Mouse (Mus musculus) liver, adult 2 months (tissue): ENCODE results near the gene Akap8l. TPM values are rescaled to one million over a fixed set of nuclear protein-coding genes. Genes with fewer than 3 reads are reported as not detected.
A peak's percentile ranks its signal among the peaks of the same experiment; 100 is the strongest.

Experiments used
- DNase-seq: peaks from one replicate; pipeline ENCODE4 v3.0.0-alpha.2; 2011; ENCODE audit warnings: low read depth, low spot score; ENCODE audit errors: extremely low read depth
- H3K27ac ChIP-seq: fragments of 200-500 bp; replicated peaks from 2 replicates; pipeline ENCODE4 v1.5.1; 2012; ENCODE audit warnings: low read depth, mild to moderate bottlenecking, control low read depth, inconsistent platforms, low read length; ENCODE audit not compliant: insufficient read depth
- H3K27me3 ChIP-seq: fragments of 200-500 bp; 2 replicates; pipeline ENCODE4 v1.6.1; 2012; ENCODE audit warnings: mild to moderate bottlenecking, moderate library complexity, low read length, inconsistent platforms; ENCODE audit not compliant: control insufficient read depth, insufficient read depth
- H3K36me3 ChIP-seq: fragments of 200-500 bp; 2 replicates; pipeline ENCODE4 v1.6.1; 2012; ENCODE audit warnings: low read length, inconsistent platforms; ENCODE audit not compliant: control insufficient read depth, insufficient read depth
- H3K4me1 ChIP-seq: fragments of 200-500 bp; 2 replicates; pipeline ENCODE4 v1.6.1; 2011; ENCODE audit warnings: low read length; ENCODE audit not compliant: control insufficient read depth, insufficient read depth
- H3K4me3 ChIP-seq: fragments of 200-500 bp; 2 replicates; pipeline ENCODE4 v1.5.1; 2011; ENCODE audit warnings: low read depth, mild to moderate bottlenecking, control low read depth, low read length, moderate library complexity; ENCODE audit not compliant: insufficient read depth
- H3K79me2 ChIP-seq: fragments of 200-500 bp; 2 replicates; pipeline ENCODE4 v1.6.1; 2012; ENCODE audit warnings: inconsistent platforms, mild to moderate bottlenecking, low read length, moderate library complexity; ENCODE audit not compliant: control insufficient read depth, insufficient read depth
- H3K9ac ChIP-seq: fragments of 200-500 bp; 2 replicates; pipeline ENCODE4 v1.6.1; 2012; ENCODE audit warnings: low read depth, mild to moderate bottlenecking, control low read depth, inconsistent platforms, low read length
- CTCF ChIP-seq: fragments of 200-500 bp; IDR thresholded peaks from 2 replicates; pipeline ENCODE4 v1.5.1; 2011; ENCODE audit warnings: low read depth, low read length, control low read depth
- POLR2A ChIP-seq: fragments of 200-500 bp; IDR thresholded peaks from 2 replicates; pipeline ENCODE4 v1.6.1; 2011; ENCODE audit warnings: low read length, control low read depth; ENCODE audit not compliant: insufficient read depth; ENCODE audit errors: extremely low read depth
- WGBS: fragments of 180-500 bp; shearing (Covaris S2); methylation state at CpG from one replicate; pipeline ENCODE4 v1.1.7; 2018; 5-methylcytosine and 5-hydroxymethylcytosine counted together
- polyA plus RNA-seq: library from polyadenylated mRNA; depleted of rRNA; stranded (reverse); fragments of >200 nt; gene quantifications from 2 replicates; pipeline ENCODE4 v1.2.3, GENCODE M21; 2012
- total RNA-seq: library from RNA; depleted of rRNA; stranded (reverse); fragments of >200 nt; gene quantifications from 2 replicates; pipeline ENCODE4 v1.2.3, GENCODE M21; 2014

The Akap8l gene
- total and polyA plus RNA-seq, 2 experiments = 25.2 to 62.0 TPM

DNA sequence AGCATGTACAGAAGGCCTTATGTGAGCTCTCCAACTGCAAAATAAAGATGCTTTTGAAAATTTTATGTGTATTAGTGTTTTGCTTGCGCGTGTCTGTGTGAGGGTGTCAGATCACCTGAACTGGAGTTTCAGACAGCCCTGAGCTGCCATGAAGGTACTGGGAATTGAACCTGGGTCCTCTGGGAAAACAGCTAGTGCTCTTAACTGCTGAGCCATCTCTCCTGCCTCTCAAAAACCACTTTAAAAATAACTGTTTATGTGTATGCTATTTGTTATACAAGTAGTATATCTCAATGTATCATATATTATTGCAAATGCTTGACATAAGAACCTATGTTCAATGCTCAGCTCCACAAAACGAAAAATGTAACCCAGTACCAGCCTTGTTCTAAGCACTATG is 862 bp upstream of the Akap8l start:
- Histone ChIP-seq H3K79me2 (peaks cover 16% of the 10 kb centered on the region; the same call in 1 of the 2 replicates), H3K36me3 (peaks cover 8% of the 10 kb centered on the region; the same call in 1 of the 2 replicates), H3K4me3 (no peak overlapping the region), H3K27ac (no peak overlapping the region), H3K4me1 (peaks cover 14% of the 10 kb centered on the region), H3K27me3 (no peaks in the 10 kb centered on the region), H3K9ac (no peak overlapping the region)
- TF ChIP-seq POLR2A (no peak), CTCF (no peak)
- DNase-seq = no peak
- WGBS = 80% methylated on average over 3 of the region's 3 CpGs

DNA sequence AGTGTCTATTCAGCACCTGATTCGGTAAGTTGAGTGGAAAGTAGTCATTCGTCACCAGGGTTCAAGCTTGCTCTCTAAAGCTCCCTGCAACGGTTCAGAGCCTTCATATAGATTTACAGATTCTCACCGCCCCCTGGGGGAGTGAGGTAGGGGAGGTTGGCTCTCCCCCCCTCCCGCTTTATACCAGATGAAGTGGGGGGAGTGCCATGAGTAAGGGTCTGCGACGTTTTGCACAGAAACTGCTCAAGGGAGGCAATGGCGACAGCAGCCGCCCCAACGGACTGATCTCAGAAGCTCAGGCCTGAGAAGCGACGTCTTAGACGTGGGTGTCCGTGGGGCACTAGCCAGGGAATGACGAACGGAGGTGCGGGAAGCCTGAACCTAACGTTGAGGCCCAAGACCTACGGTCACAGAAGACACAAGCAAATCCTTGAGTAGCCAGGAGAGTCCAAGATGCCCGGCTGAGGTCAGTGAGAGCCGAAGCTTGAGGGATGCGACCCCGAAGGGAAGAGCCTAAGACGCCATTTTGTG is 491 bp downstream of the Akap8l start:
- Histone ChIP-seq H3K4me3 (peak overlapping the region; percentile 85), H3K27ac (peak overlapping the region; percentile 80), H3K9ac (peak overlapping the region; percentile 86), H3K36me3 (0 out of 2 replicates have a peak, but pooled peaks cover under 1% of the 10 kb centered on the region), H3K4me1 (peaks cover 14% of the 10 kb centered on the region), H3K27me3 (no peaks in the 10 kb centered on the region), H3K79me2 (peaks cover 16% of the 10 kb centered on the region; the same call in 1 of the 2 replicates)
- under 1% methylated on average over 24 of the region's 24 CpGs for WGBS
- no peak for TF ChIP-seq CTCF
- TF ChIP-seq POLR2A = no peak
- DNase-seq = peak; percentile 33

GRCm38 (mm10) chr17:32349037-32349732 is 1.2 kb downstream of the Akap8l start:
- H3K9ac ChIP-seq = peak overlapping the region; percentile 67
- H3K27ac ChIP-seq = no peak overlapping the region
- H3K27me3 ChIP-seq = no peaks in the 10 kb centered on the region
- peak; percentile 55 for DNase-seq
- H3K36me3 ChIP-seq = peaks cover 7% of the 10 kb centered on the region; the same call in 1 of the 2 replicates
- peak overlapping the region; percentile 85 for H3K4me3 ChIP-seq
- peaks cover 16% of the 10 kb centered on the region; the same call in 1 of the 2 replicates for H3K79me2 ChIP-seq
- peaks cover 13% of the 10 kb centered on the region for H3K4me1 ChIP-seq
- WGBS = 3% methylated on average over 4 of the region's 4 CpGs
- TF ChIP-seq CTCF (peak; percentile 82), POLR2A (no peak)

- no peak for TF ChIP-seq CTCF
- TF ChIP-seq POLR2A = no peak
- Histone ChIP-seq H3K27ac (no peak overlapping the region), H3K4me3 (no peak overlapping the region), H3K36me3 (peaks cover 11% of the 10 kb centered on the region), H3K9ac (no peak overlapping the region), H3K27me3 (no peaks in the 10 kb centered on the region), H3K79me2 (peaks cover 16% of the 10 kb centered on the region; the same call in 1 of the 2 replicates), H3K4me1 (peaks cover 9% of the 10 kb centered on the region)
- no peak for DNase-seq
- WGBS = 77% methylated on average over 2 of the region's 2 CpGs
Measured at GRCm38 (mm10) chr17:32348406-32348805, 2.0 kb downstream of the Akap8l start.

DNA sequence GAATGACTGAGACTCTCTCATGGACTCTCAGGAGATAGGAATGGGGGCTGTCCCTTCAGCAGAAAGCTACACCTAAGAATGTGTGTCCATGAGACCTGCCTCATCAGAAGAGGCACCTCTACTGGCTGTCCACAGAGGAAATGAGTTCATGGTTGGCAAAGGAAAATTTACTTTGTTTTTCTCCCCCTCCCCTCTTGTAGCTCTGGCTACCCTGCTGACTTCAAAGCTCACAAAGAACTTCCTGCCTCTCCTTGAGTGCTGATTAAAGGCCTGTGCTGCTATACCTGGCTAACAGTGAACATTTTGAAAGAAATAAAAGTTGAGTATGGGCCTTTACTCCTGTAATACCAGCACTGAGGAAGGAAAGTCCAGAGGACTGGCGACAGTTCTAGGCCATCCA is 9.3 kb downstream of the Akap8l start:
- Histone ChIP-seq H3K27ac (no peak overlapping the region), H3K36me3 (peaks cover 36% of the 10 kb centered on the region), H3K4me3 (no peak overlapping the region), H3K27me3 (no peaks in the 10 kb centered on the region), H3K4me1 (peaks cover 9% of the 10 kb centered on the region), H3K79me2 (peaks cover 13% of the 10 kb centered on the region; the same call in 1 of the 2 replicates), H3K9ac (no peak overlapping the region)
- TF ChIP-seq POLR2A (no peak), CTCF (no peak)
- 98% methylated on average over 1 of the region's 1 CpGs for WGBS
- no peak for DNase-seq

DNA sequence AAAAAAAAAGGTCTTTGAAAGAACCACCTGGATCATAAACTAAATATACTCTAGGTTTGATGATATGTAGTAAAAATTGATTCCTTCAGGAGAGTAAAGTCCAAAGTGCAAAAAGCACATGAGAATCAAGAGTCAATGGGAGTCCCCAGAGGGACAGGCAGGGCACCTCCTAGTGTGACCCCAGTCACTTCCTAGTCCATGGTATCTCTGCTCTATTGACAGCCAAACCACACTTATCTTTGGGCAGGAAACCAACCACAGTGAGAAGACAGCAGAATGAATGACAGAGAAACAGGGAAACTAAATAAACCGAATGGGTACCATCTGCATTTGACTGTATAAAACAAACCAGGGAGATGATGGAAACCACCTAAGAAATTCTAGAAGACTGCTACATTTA is 10.3 kb downstream of the Akap8l start:
- Histone ChIP-seq H3K36me3 (peaks cover 44% of the 10 kb centered on the region), H3K27ac (no peak overlapping the region), H3K4me1 (peaks cover 9% of the 10 kb centered on the region), H3K27me3 (no peaks in the 10 kb centered on the region), H3K79me2 (peaks cover 17% of the 10 kb centered on the region; the same call in 1 of the 2 replicates), H3K4me3 (no peak overlapping the region), H3K9ac (no peak overlapping the region)
- TF ChIP-seq POLR2A (no peak), CTCF (no peak)
- 21% methylated on average over 1 of the region's 1 CpGs for WGBS
- peak; percentile 49 for DNase-seq
